Mouse (Mus musculus) forebrain, embryonic 10.5 days (tissue): ENCODE measurements at regions not wholly inside any gene's neighbourhood (a gene's known extent, or its start where the extent isn't known, plus 50 kb on each side); places are given as distances from the start of the nearest gene placed in this dataset.

Experiments used
- DNase-seq: peaks from one replicate; pipeline ENCODE4 v3.0.0-alpha.2; 2017; ENCODE audit warnings: low spot score; ENCODE audit errors: extremely low spot score
- H3K27ac ChIP-seq: fragments of 300-500 bp; sonication (generic); 2 replicates; pipeline ENCODE4 v1.5.1; 2016; ENCODE audit warnings: mild to moderate bottlenecking
- H3K27me3 ChIP-seq: fragments of 300-500 bp; sonication (generic); 2 replicates; pipeline ENCODE4 v1.6.1; 2016; ENCODE audit warnings: mild to moderate bottlenecking; ENCODE audit not compliant: poor library complexity, severe bottlenecking
- H3K36me3 ChIP-seq: fragments of 300-500 bp; sonication (generic); replicated peaks from 2 replicates; pipeline ENCODE4 v1.6.1; 2016; ENCODE audit warnings: mild to moderate bottlenecking, moderate library complexity
- H3K4me1 ChIP-seq: fragments of 300-500 bp; sonication (generic); 2 replicates; pipeline ENCODE4 v1.6.1; 2016
- H3K4me3 ChIP-seq: fragments of 300-500 bp; sonication (generic); 2 replicates; pipeline ENCODE4 v1.5.1; 2016; ENCODE audit warnings: mild to moderate bottlenecking, moderate library complexity
- H3K9me3 ChIP-seq: fragments of 300-500 bp; sonication (generic); 2 replicates; pipeline ENCODE4 v1.6.1; 2016; ENCODE audit warnings: mild to moderate bottlenecking, moderate library complexity
- WGBS: fragments of 180-500 bp; shearing (Covaris S2); methylation state at CpG from one replicate; pipeline ENCODE4 v1.1.7; 2016; 5-methylcytosine and 5-hydroxymethylcytosine counted together

- WGBS = 68% methylated on average over 10 of the region's 10 CpGs
- H3K4me1 ChIP-seq = peaks cover 50% of the 10 kb centered on the region
- no peaks in the 10 kb centered on the region for H3K9me3 ChIP-seq
- DNase-seq = no peak
- no peaks in the 10 kb centered on the region for H3K36me3 ChIP-seq
- H3K27me3 ChIP-seq = peaks cover 10% of the 10 kb centered on the region
- H3K4me3 ChIP-seq = no peak overlapping the region
- no peak overlapping the region for H3K27ac ChIP-seq
Measured at GRCm38 (mm10) chr14:76762777-76763176, 206.1 kb upstream of the Serp2 start.

- Histone ChIP-seq H3K4me3 (no peak overlapping the region), H3K27ac (no peak overlapping the region), H3K27me3 (peaks cover 10% of the 10 kb centered on the region), H3K36me3 (no peaks in the 10 kb centered on the region), H3K4me1 (peaks cover 42% of the 10 kb centered on the region), H3K9me3 (no peaks in the 10 kb centered on the region)
- DNase-seq = no peak
- WGBS = 94% methylated on average over 11 of the region's 11 CpGs
Measured at GRCm38 (mm10) chr14:76761691-76762090, 205.0 kb upstream of the Serp2 start.

GRCm38 (mm10) chr14:76761274-76761673, 204.6 kb upstream of the Serp2 start:
- Histone ChIP-seq H3K27ac (no peak overlapping the region), H3K36me3 (no peaks in the 10 kb centered on the region)
- DNase-seq = no peak

GRCm38 (mm10) chr14:76760509-76761023, 203.9 kb upstream of the Serp2 start:
- Histone ChIP-seq H3K36me3 (no peaks in the 10 kb centered on the region), H3K4me1 (peaks cover 33% of the 10 kb centered on the region), H3K4me3 (no peak overlapping the region), H3K27me3 (peaks cover 10% of the 10 kb centered on the region), H3K9me3 (no peaks in the 10 kb centered on the region), H3K27ac (no peak overlapping the region)
- no peak for DNase-seq
- 86% methylated on average over 13 of the region's 13 CpGs for WGBS

More at GRCm38 (mm10) chr14:76761274-76761673, 204.6 kb upstream of the Serp2 start:
- Histone ChIP-seq H3K27me3 (peaks cover 10% of the 10 kb centered on the region), H3K4me1 (peaks cover 38% of the 10 kb centered on the region), H3K9me3 (no peaks in the 10 kb centered on the region), H3K4me3 (no peak overlapping the region)
- WGBS = 91% methylated on average over 4 of the region's 4 CpGs

GRCm38 (mm10) chr14:76759377-76759776, 202.7 kb upstream of the Serp2 start:
- H3K36me3 ChIP-seq = no peaks in the 10 kb centered on the region
- DNase-seq = no peak
- H3K9me3 ChIP-seq = no peaks in the 10 kb centered on the region
- H3K27ac ChIP-seq = no peak overlapping the region
- H3K27me3 ChIP-seq = peaks cover 10% of the 10 kb centered on the region
- no peak overlapping the region for H3K4me3 ChIP-seq
- WGBS = 89% methylated on average over 4 of the region's 4 CpGs
- H3K4me1 ChIP-seq = peaks cover 21% of the 10 kb centered on the region

GRCm38 (mm10) chr14:76758589-76758988, 201.9 kb upstream of the Serp2 start:
- 74% methylated on average over 1 of the region's 1 CpGs for WGBS
- Histone ChIP-seq H3K9me3 (no peaks in the 10 kb centered on the region), H3K4me3 (no peak overlapping the region), H3K4me1 (peaks cover 13% of the 10 kb centered on the region), H3K36me3 (no peaks in the 10 kb centered on the region), H3K27ac (no peak overlapping the region), H3K27me3 (peaks cover 4% of the 10 kb centered on the region)
- no peak for DNase-seq

GRCm38 (mm10) chr14:76755591-76756376, 199.1 kb upstream of the Serp2 start:
- WGBS = 84% methylated on average over 9 of the region's 9 CpGs
- DNase-seq = no peak
- Histone ChIP-seq H3K27ac (no peak overlapping the region), H3K4me3 (no peak overlapping the region), H3K9me3 (no peaks in the 10 kb centered on the region), H3K36me3 (no peaks in the 10 kb centered on the region), H3K4me1 (peaks cover 3% of the 10 kb centered on the region; the same call in 1 of the 2 replicates), H3K27me3 (no peaks in the 10 kb centered on the region)

GRCm38 (mm10) chr14:76753734-76754133, 197.0 kb upstream of the Serp2 start:
- Histone ChIP-seq H3K27ac (no peak overlapping the region), H3K27me3 (no peaks in the 10 kb centered on the region), H3K9me3 (no peaks in the 10 kb centered on the region), H3K36me3 (no peaks in the 10 kb centered on the region), H3K4me1 (no peaks in the 10 kb centered on the region), H3K4me3 (no peak overlapping the region)
- 91% methylated on average over 5 of the region's 5 CpGs for WGBS
- DNase-seq = no peak

- H3K27ac ChIP-seq = no peak overlapping the region
- H3K27me3 ChIP-seq = no peaks in the 10 kb centered on the region
- H3K4me1 ChIP-seq = no peaks in the 10 kb centered on the region
- 95% methylated on average over 7 of the region's 7 CpGs for WGBS
- H3K4me3 ChIP-seq = no peak overlapping the region
- no peaks in the 10 kb centered on the region for H3K36me3 ChIP-seq
- DNase-seq = no peak
- no peaks in the 10 kb centered on the region for H3K9me3 ChIP-seq
Measured at GRCm38 (mm10) chr14:76749178-76749577, 192.5 kb upstream of the Serp2 start.

- H3K4me3 ChIP-seq = no peak overlapping the region
- no peaks in the 10 kb centered on the region for H3K36me3 ChIP-seq
- no peaks in the 10 kb centered on the region for H3K9me3 ChIP-seq
- no peak overlapping the region for H3K27ac ChIP-seq
- no peaks in the 10 kb centered on the region for H3K27me3 ChIP-seq
- H3K4me1 ChIP-seq = no peaks in the 10 kb centered on the region
- DNase-seq = no peak
- WGBS = 96% methylated on average over 2 of the region's 2 CpGs
Measured at GRCm38 (mm10) chr14:76748711-76749110, 192.0 kb upstream of the Serp2 start.

GRCm38 (mm10) chr14:76747814-76748213, 191.1 kb upstream of the Serp2 start:
- Histone ChIP-seq H3K27me3 (no peaks in the 10 kb centered on the region), H3K9me3 (no peaks in the 10 kb centered on the region), H3K4me3 (no peak overlapping the region), H3K27ac (no peak overlapping the region), H3K36me3 (no peaks in the 10 kb centered on the region), H3K4me1 (no peaks in the 10 kb centered on the region)
- 93% methylated on average over 5 of the region's 5 CpGs for WGBS
- DNase-seq = no peak

- Histone ChIP-seq H3K9me3 (0 out of 2 replicates have a peak, but pooled peaks cover 2% of the 10 kb centered on the region), H3K27me3 (no peaks in the 10 kb centered on the region), H3K36me3 (no peaks in the 10 kb centered on the region), H3K27ac (no peak overlapping the region), H3K4me3 (no peak overlapping the region), H3K4me1 (no peaks in the 10 kb centered on the region)
- no peak for DNase-seq
- 91% methylated on average over 10 of the region's 10 CpGs for WGBS
Measured at GRCm38 (mm10) chr14:76746282-76746681, 189.6 kb upstream of the Serp2 start.

GRCm38 (mm10) chr14:76744674-76745433, 188.2 kb upstream of the Serp2 start:
- Histone ChIP-seq H3K4me1 (peaks cover 2% of the 10 kb centered on the region; the same call in 1 of the 2 replicates), H3K9me3 (0 out of 2 replicates have a peak, but pooled peaks cover 2% of the 10 kb centered on the region), H3K27ac (no peak overlapping the region), H3K27me3 (no peaks in the 10 kb centered on the region), H3K4me3 (no peak overlapping the region), H3K36me3 (no peaks in the 10 kb centered on the region)
- no peak for DNase-seq
- WGBS = 87% methylated on average over 23 of the region's 23 CpGs
